Mouse (Mus musculus) gonadal fat pad, adult 2 months (tissue): ENCODE measurements around the gene Zfp324. TPM values are rescaled to one million over a fixed set of nuclear protein-coding genes. Genes with fewer than 3 reads are reported as not detected.

Experiments used
- DNase-seq: peaks from one replicate; pipeline ENCODE4 v3.0.0-alpha.2; 2012; ENCODE audit warnings: low read depth
- polyA plus RNA-seq: library from polyadenylated mRNA; depleted of rRNA; stranded (reverse); fragments of >200 nt; gene quantifications from 2 replicates; pipeline ENCODE4 v1.2.3, GENCODE M21; 2012

Zfp324 gene
- polyA plus RNA-seq, 1 experiment: 10.3 TPM

DNA sequence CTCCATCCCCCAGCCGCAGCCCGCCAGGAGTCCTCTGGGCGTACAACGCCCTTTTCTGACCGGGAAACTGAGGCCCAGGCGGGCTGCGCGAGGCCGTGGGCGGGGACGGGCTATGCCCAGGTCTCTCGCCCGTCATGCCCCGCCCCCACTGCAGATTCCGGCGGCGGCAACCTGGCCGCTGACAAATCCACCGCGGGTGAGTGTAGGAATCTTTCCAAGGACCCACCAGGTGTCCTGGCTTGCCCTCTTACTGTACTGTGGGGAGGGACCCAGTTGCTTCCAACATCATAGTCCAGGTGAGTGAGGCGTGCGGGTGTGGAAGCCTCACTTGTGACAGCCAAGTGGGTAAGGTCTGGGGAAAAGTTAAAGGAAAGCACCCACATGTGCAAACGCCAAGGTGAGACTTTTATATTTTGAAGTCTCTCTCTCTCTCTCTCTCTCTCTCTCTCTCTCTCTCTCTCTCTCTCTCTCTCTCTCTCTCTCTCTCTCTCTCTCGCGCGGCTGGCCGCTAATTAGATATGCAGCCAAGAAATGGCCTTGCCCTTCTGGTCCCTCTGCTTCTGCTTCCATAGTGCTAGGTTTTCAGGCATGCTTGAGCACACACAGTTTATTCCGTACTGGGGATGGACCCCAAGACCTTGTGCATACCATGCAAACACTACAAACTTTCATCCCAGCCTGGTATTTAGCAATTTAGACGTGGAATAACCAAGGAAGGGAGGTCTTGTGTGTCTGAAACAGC, 637 bp downstream of the Zfp324 start:
- DNase-seq: no peak

DNA sequence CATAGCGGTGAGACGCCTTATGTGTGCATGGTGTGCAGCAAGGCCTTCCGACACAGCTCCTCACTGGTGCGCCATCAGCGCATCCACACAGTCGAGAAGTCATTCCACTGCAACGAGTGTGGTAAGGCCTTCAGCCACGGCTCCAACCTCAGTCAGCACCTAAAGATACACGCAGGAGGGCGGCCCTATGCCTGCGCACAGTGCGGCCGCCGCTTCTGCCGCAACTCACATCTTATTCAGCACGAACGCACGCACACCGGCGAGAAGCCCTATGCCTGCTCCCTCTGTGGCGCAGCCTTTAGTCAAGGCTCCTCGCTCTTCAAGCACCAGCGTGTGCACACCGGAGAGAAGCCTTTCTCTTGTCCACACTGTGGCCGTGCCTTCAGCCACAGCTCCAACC, 5.3 kb downstream of the Zfp324 start:
- DNase-seq: no peak

DNA sequence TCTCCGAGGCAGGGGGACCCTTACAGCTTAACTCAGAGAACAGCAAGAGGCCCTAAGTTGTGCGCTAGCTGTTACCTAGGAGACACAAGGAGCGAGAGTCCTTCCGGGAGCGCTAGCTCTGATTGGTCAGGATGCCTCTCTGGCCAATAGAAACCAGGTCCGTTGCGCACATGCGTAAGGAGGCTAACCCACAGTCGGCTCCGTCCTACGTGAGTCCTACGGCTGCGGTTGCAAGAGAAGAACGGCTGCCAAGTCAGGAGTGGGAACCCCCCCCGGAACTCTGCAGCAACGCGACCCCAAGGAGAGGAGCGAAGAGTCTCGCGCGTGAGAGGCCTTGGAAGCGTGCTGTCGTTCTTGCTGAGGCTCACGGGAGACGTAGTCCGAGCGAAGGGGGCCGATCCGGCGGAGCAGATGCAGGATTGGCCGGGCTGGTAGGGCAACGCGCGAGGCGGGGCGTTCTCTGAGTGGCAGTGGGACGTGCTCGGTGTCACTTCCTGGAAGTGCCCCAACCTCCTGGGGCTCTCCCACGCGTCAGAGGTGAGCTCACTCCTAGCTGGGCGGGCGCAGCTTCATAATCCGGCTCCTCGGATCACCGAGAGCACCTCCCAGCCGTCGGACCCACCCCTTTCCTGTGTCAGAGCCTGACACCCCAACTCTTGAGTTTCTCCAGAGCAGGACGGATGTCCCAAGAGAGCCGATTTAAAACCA, 12.2 kb downstream of the Zfp324 start, which contains the start of gene Zfp446:
Gene Zfp446, plus strand, starts transcription at position 167 of the 708 bp plus-strand sequence.
- peak; percentile 82 for DNase-seq

DNA sequence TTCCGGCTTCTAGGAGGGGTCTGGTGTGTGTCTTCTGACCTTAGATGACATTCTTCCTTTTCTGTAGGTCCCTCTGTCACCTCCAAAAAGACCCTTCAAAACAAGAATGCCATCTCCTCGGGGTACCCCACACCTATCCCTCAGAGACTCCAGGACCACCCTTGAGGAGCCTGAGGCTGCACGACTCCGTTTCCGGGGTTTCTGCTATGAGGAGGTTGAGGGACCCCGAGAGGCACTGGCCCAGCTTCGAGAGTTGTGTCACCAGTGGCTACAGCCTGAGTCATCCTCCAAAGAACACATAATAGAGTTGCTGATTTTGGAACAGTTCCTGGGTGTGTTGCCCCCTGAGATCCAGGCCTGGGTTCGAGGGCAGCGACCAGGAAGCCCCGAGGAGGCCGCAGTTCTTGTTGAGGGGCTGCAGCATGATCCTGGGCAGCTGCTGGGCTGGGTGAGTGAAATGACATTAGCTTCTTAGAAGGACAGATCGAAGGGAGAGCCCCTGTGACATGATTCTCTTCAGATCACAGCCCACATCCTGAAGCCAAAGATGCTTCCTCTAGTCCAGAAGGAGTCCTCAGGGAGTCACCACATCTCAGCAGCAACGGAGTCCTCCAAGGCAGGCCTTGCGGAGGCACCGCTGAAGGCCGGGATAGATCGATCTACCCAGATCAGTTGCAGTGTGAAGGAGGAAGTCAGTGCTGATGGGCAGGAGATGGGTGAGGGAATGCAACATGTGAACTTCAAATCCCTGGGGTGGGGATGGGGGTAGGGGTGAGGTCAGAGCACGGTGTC, 13.5 kb downstream of the Zfp324 start:
- no peak for DNase-seq

DNA sequence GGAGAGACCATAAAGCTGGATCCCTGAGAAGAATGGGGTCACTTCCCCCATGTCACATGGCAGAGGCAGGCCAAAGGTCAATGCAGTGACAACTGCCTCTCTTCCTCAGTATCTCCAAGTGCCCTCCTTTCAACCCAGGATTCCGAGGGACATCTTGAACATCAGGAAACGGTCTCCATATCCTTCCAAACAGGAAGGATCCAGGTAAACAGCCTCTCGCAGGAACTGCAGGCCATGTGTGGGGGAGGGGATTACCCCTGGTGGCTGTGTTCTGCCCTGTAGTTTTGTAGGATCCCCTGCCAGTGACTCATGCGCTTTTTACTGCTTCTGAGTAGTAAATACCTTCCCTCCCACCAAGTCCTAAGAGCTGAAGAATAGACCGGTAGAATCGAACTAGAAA, 14.1 kb downstream of the Zfp324 start:
- no peak for DNase-seq

- no peak for DNase-seq
These were observed 14.7 kb downstream of the Zfp324 start for GRCm38 (mm10) chr7:12980291-12980690.

- no peak for DNase-seq
These were observed 20.1 kb downstream of the Zfp324 start for GRCm38 (mm10) chr7:12985724-12986123.

GRCm38 (mm10) chr7:12986906-12987305, 21.3 kb downstream of the Zfp324 start:
- DNase-seq: no peak

DNA sequence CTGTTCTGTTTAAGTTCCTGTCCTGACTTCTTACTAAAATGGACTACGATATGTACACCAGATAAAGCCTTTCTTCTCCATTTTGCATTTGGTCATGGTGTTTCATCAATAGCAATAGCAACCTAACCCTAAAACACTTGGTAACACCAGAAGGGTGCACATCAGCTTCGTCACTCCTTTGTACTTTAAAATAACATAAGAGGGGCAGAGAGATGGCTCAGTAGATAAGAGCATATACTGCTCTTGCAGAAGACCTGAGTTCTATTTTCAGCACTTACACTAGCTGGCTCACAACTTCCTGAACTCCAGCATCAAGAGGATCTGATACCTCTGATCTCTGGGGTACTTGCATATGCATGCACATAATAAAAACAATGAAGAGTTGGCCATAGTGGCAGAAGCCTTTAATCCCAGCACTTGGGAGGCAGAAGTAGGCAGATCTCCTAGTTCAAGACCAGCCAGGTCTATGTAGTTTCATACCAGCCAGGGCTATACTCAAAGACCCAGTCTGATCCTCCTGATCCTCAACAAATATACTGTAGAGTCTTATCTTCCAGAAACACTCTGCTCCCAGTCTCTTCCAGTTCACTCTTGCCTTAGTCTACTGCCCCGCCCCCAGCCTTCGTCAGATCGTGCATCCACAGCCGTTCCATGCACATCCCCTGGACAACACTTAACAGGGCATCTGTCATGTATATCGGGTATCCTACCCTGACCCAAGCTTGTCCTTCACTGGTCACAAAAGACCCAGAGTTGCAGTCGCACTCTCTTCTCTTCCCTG, 22.0 kb downstream of the Zfp324 start:
- DNase-seq: no peak

DNA sequence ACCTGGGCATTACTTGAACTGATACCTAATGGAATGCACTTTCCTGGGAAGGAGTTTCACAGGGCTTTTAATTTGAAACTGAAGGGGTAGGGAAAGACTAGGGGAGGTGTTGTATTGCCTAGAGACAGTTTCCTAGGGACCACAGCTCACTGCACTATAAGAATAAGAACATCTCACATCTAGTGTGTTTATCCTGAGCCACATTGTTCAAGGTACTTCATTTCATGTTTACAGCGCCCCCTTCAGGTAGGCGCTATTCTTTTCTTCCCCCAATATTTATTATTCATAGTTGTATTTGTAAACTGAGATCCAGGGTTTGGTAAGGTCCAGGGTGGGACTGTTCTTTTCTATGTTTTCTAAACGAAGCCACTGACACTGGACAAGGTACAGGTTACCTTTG, 26.6 kb downstream of the Zfp324 start:
- DNase-seq: no peak

GRCm38 (mm10) chr7:12993148-12993547, 27.5 kb downstream of the Zfp324 start:
- DNase-seq: no peak

GRCm38 (mm10) chr7:12995862-12996261, 30.2 kb downstream of the Zfp324 start:
- DNase-seq: no peak

- no peak for DNase-seq
These were observed 31.6 kb downstream of the Zfp324 start for GRCm38 (mm10) chr7:12997230-12997629.

DNA sequence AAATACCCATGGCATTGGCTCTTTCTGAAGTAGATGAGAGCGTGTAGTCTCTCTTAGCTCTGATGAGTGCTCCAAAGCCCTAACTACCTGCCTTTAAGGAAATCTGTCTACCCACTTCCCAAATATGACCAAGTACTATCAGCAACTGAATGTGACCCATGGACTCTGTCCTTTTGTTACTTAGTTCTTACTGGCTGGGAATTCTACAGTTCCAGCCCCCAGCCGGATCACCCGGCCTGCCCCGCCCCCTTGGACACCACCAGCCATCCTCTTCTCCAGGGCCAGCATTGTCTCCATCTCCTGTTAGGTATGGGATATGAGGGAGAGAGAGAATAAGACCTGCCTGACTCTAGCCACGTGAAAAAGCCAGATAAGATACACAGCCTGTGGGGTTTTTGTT, 32.4 kb downstream of the Zfp324 start, which contains the start of gene Slc27a5:
Gene Slc27a5, minus strand, starts transcription at position 140 of the 400 bp plus-strand sequence.
- DNase-seq: no peak

GRCm38 (mm10) chr7:12998851-12999250, 33.2 kb downstream of the Zfp324 start, which contains the start of gene Trim28:
Gene Trim28, plus strand, starts transcription at chr7:12999114.
- no peak for DNase-seq

GRCm38 (mm10) chr7:13001584-13001983, 35.9 kb downstream of the Zfp324 start:
- DNase-seq: no peak

GRCm38 (mm10) chr7:13003380-13003779, 37.7 kb downstream of the Zfp324 start:
- DNase-seq: no peak

- DNase-seq: no peak
These were observed 40.4 kb downstream of the Zfp324 start for GRCm38 (mm10) chr7:13006011-13006410.

DNA sequence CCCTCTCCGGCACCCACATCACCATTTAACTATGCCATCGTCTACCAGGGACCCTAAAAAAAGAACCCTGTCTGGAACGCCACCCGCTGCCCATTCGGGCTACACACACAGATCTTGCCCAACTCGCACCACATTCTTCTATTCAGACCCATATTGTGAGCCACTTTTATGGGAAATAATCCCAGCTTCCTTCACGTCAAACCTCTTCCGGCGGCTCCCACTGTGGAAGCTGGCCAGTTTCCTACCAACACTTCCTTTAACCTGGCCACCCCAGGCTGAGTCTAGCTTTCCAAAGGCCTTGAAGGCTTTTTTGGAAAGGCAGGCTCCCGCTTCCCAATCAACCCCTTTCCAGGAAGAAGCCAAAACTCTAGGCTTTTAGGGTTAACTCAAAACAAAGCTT, 40.9 kb downstream of the Zfp324 start:
- no peak for DNase-seq

DNA sequence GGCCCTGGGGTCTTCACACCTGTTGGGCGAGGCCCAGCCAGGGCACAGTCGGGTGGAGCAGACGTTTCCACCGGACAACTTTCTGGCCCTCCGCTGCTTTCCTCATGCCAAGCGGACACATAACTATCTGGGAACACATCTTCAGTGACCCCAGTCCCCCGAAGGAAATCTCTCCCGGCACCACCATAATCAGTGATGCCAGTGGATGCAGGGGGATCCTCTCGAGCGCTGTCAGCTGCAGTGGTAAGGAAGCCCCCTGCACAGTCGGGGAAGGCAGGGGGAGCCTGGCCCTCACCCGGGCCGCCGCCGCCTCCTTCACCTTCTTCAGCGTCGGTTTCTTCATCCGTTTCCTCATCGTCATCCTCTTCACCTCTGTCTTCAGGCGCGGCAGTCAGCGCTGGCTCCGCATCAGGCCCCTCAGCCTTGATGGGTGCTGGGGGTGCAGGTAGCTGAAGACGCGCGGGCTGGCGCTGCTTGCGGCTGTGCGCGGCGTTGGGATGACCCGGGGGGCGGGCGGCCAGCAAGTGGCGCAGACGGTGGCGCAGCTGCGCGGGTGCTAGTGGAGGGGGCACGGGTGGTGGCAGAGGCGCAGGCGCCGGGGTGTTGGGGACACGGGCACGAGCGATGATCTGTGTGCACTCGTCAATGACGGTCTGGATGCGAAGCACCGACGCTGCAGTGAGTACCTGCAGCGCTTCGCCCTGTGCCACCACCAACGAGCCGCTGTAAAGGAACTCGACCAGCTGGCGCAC, 41.9 kb downstream of the Zfp324 start:
- no peak for DNase-seq
